Mouse (Mus musculus) hindbrain, embryonic 10.5 days (tissue): Measurements from ENCODE around the gene Iqcn. TPM values are rescaled to one million over a fixed set of nuclear protein-coding genes. Genes with fewer than 3 reads are reported as not detected.

Experiments used
- DNase-seq: peaks from one replicate; pipeline ENCODE4 v3.0.0-alpha.2; 2017; ENCODE audit warnings: low spot score
- H3K27ac ChIP-seq: fragments of 300-500 bp; sonication (generic); 2 replicates; pipeline ENCODE4 v1.5.1; 2016; ENCODE audit warnings: mild to moderate bottlenecking, moderate library complexity
- H3K27me3 ChIP-seq: fragments of 300-500 bp; sonication (generic); 2 replicates; pipeline ENCODE4 v1.6.1; 2016; ENCODE audit warnings: mild to moderate bottlenecking; ENCODE audit not compliant: poor library complexity, insufficient read depth, severe bottlenecking
- H3K36me3 ChIP-seq: fragments of 300-500 bp; sonication (generic); 2 replicates; pipeline ENCODE4 v1.6.1; 2016; ENCODE audit warnings: mild to moderate bottlenecking, moderate library complexity
- H3K4me1 ChIP-seq: fragments of 300-500 bp; sonication (generic); replicated peaks from 2 replicates; pipeline ENCODE4 v1.6.1; 2016; ENCODE audit warnings: mild to moderate bottlenecking
- H3K4me3 ChIP-seq: fragments of 300-500 bp; sonication (generic); 2 replicates; pipeline ENCODE4 v1.5.1; 2016; ENCODE audit warnings: mild to moderate bottlenecking, moderate library complexity
- H3K9me3 ChIP-seq: fragments of 300-500 bp; sonication (generic); 2 replicates; pipeline ENCODE4 v1.6.1; 2016; ENCODE audit warnings: mild to moderate bottlenecking, moderate library complexity
- WGBS: fragments of 180-500 bp; shearing (Covaris S2); methylation state at CpG from one replicate; pipeline ENCODE4 v1.1.7; 2016; 5-methylcytosine and 5-hydroxymethylcytosine counted together
- polyA plus RNA-seq: library from polyadenylated mRNA; unstranded; fragments of >200 nt; fragmentation: Nextera tagmentation; extraction: Ambion mirVana; gene quantifications from 2 replicates; pipeline ENCODE4 v1.2.1, GENCODE M21; 2016

The Iqcn gene
- polyA plus RNA-seq, 1 experiment from 2014 or later, result not detected

DNA sequence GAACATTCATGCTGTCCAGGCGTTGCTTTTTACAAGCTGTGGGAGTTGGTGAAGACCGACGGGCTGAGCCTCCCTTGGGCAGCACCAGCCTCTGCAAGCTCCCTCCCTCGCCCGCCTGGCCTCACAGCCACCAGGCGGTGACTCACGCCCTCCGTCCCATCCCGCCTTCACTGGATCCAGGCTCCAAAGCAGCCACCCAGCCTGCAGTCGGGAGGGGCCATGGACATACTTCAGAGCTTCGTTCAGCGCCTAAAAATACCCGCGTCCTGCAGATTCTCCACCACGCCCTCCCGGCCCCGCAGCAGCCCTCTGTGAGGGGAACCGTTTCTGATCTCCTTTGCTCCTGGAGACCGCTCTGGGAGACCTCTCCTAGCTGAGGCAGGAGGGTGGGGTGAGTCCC, 21.1 kb upstream of the Iqcn start:
- H3K27ac ChIP-seq, result peak overlapping the region; percentile 63
- H3K4me3 ChIP-seq, result peak overlapping the region; percentile 10; the same call in 1 of the 2 replicates
- peaks cover 3% of the 10 kb centered on the region; the same call in 1 of the 2 replicates for H3K27me3 ChIP-seq
- 10% methylated on average over 19 of the region's 19 CpGs for WGBS
- no peaks in the 10 kb centered on the region for H3K9me3 ChIP-seq
- peak; percentile 43 for DNase-seq
- H3K4me1 ChIP-seq, result peaks cover 21% of the 10 kb centered on the region
- H3K36me3 ChIP-seq, result peaks cover 29% of the 10 kb centered on the region

DNA sequence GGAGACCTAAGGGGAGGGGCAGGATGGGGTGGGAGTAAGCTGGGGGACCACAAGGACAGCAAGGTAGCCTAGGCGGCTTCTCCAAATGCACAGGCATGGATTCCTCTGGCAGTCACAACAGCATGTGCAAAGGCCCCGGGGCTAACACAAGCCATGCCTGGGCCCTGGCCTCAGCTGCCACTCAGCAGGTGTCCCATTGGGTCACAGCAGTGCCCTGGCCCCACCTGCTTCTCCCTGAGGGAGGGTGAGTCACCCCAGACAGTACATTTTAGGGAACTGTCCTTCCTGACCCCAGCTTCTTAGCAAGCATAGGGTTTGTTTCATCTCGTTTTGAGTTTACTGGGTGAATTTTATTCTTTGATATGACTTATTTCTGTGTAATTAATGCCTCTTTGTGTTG, 20.6 kb upstream of the Iqcn start:
- Histone ChIP-seq H3K36me3 (peaks cover 24% of the 10 kb centered on the region), H3K9me3 (no peaks in the 10 kb centered on the region), H3K27me3 (peaks cover 3% of the 10 kb centered on the region; the same call in 1 of the 2 replicates), H3K4me1 (peaks cover 22% of the 10 kb centered on the region), H3K4me3 (peak overlapping the region; percentile 10; the same call in 1 of the 2 replicates), H3K27ac (peak overlapping the region; percentile 63)
- DNase-seq, result no peak
- 73% methylated on average over 3 of the region's 3 CpGs for WGBS

DNA sequence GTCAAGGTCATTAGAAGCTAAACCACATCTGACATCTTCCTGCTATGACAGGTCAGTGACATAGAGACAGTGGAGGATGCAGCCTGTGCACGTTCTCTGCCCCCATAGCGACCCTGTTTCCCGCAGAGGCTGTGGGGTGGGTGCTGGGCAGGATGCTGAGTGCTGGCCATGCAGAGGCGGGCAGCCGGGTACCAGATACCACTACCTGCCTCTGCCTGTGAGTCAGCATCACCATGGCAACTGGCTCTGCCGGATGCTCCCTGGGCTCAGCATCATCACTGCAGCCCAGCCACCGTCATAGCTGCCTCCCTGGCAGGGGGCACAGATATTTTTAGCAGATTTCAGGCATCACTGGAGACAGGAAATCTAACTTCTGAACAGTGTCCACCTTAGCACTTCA, 19.0 kb upstream of the Iqcn start:
- Histone ChIP-seq H3K27ac (no peak overlapping the region), H3K9me3 (no peaks in the 10 kb centered on the region), H3K4me3 (no peak overlapping the region), H3K4me1 (peaks cover 29% of the 10 kb centered on the region), H3K27me3 (peaks cover 3% of the 10 kb centered on the region; the same call in 1 of the 2 replicates), H3K36me3 (peaks cover 8% of the 10 kb centered on the region)
- 49% methylated on average over 7 of the region's 7 CpGs for WGBS
- no peak for DNase-seq

DNA sequence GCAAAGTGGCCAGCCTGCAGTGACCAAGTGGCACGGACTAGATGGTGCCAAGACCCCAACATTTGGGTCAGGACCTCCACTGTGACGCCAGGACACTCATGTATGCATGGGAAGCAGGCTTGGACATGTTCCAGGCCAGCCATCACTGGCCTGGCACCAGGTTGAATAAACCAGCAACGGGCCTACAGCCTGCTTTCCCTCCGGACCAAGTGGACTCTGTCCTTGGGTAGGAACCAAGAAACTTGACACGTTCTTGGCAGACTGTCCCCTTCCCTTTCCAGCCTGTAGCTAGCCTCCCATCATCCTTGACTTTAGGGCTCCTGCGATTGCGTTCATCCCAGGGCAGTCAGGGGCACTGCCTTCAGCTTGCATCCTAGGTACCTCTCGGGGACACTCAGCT, 15.7 kb upstream of the Iqcn start:
- 0 out of 2 replicates have a peak, but pooled peaks cover 3% of the 10 kb centered on the region for H3K27me3 ChIP-seq
- WGBS, result 92% methylated on average over 8 of the region's 8 CpGs
- H3K27ac ChIP-seq, result peak overlapping the region; percentile 45; the same call in 1 of the 2 replicates

DNA sequence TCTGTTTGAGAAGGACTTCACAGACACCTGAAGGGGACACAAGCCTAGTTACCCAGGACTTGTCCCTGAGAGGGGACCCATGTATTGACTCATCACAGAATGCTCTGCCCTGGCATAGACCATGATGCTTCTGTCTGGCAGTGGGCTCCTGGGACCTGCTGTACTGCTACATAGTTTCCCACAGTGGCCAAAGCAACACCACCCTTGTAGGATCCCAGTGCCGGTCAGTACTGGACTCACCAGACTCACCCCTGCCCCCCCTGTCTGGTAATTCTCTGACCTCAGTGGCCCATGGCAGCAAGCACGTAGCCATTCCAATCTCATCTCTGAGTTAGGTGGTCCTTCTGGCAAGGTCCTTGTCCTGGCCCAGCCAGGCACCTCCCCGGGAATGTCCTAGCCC, 15.1 kb upstream of the Iqcn start:
- Histone ChIP-seq H3K9me3 (no peaks in the 10 kb centered on the region), H3K36me3 (no peaks in the 10 kb centered on the region), H3K4me1 (peaks cover 50% of the 10 kb centered on the region), H3K27me3 (0 out of 2 replicates have a peak, but pooled peaks cover 3% of the 10 kb centered on the region), H3K27ac (peak overlapping the region; percentile 45; the same call in 1 of the 2 replicates), H3K4me3 (no peak overlapping the region)
- WGBS, result 91% methylated on average over 3 of the region's 3 CpGs
- DNase-seq, result no peak

More for the DNA sequence above, 15.7 kb upstream of the Iqcn start:
- H3K4me3 ChIP-seq, result no peak overlapping the region
- no peak for DNase-seq
- H3K9me3 ChIP-seq, result no peaks in the 10 kb centered on the region
- H3K36me3 ChIP-seq, result no peaks in the 10 kb centered on the region
- H3K4me1 ChIP-seq, result peaks cover 50% of the 10 kb centered on the region

- 87% methylated on average over 5 of the region's 5 CpGs for WGBS
- Histone ChIP-seq H3K27ac (peak overlapping the region; percentile 62), H3K4me3 (no peak overlapping the region), H3K36me3 (no peaks in the 10 kb centered on the region), H3K4me1 (peaks cover 49% of the 10 kb centered on the region), H3K9me3 (no peaks in the 10 kb centered on the region), H3K27me3 (peaks cover 15% of the 10 kb centered on the region)
- DNase-seq, result no peak
Measured at GRCm38 (mm10) chr8:70689892-70690390, 13.3 kb upstream of the Iqcn start.

DNA sequence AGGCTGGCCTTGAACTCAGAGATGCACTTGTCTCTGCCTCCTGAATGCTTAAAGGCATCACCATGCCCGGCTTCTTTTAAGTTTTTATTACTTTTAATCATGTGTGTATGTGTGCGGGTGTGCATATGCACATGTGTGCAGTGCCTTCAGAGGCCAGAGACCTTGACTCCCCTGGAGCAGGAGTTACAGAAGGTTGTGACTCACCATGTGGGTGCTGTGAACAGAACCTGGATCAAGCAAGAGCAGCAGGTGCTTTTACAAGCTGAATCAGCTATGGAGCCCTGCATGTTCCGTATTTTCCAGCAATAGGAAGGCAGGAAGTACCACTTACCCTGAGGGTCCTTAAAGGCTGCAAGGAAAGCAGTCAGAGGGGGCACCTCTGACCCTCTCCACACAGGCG, 12.0 kb upstream of the Iqcn start:
- Histone ChIP-seq H3K27ac (peak overlapping the region; percentile 98), H3K4me3 (peak overlapping the region; percentile 45), H3K36me3 (no peaks in the 10 kb centered on the region), H3K9me3 (no peaks in the 10 kb centered on the region), H3K27me3 (peaks cover 28% of the 10 kb centered on the region), H3K4me1 (peaks cover 62% of the 10 kb centered on the region)
- DNase-seq, result no peak
- WGBS, result 56% methylated on average over 4 of the region's 4 CpGs

DNA sequence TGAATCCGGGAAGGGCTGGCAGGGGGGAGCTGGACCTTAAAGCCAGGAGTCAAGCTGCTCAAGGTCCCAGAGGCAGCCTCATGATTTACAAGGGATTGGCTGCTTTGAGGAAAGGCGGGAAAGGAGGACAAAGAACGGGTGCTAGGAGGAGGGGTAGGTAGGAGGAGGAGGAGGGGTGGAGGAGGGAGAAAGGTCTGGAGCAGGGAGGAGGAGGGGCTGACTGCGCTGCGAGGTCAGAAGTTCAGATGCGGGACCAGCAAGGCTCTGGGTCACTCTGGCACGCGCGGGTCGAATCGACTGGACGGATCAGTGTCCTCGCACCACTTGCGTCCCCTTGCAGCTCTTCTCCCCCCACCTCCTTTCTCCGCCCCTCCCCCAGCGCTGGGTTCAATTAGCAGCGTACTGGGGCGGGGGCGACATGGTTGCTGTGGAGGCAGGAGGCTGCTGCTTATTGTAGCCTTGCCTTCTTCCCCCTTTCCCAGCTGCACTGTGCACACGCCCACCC, 11.5 kb upstream of the Iqcn start:
- Histone ChIP-seq H3K36me3 (no peaks in the 10 kb centered on the region), H3K4me1 (peaks cover 68% of the 10 kb centered on the region), H3K27ac (peak overlapping the region; percentile 98), H3K9me3 (no peaks in the 10 kb centered on the region), H3K4me3 (peak overlapping the region; percentile 45), H3K27me3 (peaks cover 33% of the 10 kb centered on the region)
- peak; percentile 92 for DNase-seq
- 1% methylated on average over 20 of the region's 20 CpGs for WGBS

DNA sequence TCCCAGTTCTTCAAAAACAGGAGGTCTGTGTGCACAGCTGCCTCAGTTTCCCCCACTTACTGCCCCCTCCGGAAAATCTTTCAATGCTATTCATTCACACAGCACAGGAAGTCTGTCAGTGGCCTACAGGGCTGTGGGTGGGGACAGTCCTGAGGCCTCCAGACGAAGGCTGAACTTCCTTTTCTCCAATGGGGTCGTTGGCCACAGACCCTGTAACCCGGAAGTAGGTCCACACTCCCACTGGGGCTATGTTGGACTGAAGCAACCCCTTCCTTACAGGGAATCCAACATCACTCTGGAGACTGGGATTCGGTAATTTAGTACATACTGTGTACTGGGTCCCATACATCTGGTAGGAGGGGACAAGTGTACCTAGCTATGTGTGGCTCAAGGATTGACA, 9.6 kb upstream of the Iqcn start:
- no peak for DNase-seq
- 78% methylated on average over 5 of the region's 5 CpGs for WGBS
- H3K27me3 ChIP-seq, result peaks cover 34% of the 10 kb centered on the region
- peak overlapping the region; percentile 56; the same call in 1 of the 2 replicates for H3K27ac ChIP-seq
- H3K36me3 ChIP-seq, result no peaks in the 10 kb centered on the region
- H3K4me3 ChIP-seq, result no peak overlapping the region
- no peaks in the 10 kb centered on the region for H3K9me3 ChIP-seq
- peaks cover 78% of the 10 kb centered on the region for H3K4me1 ChIP-seq

DNA sequence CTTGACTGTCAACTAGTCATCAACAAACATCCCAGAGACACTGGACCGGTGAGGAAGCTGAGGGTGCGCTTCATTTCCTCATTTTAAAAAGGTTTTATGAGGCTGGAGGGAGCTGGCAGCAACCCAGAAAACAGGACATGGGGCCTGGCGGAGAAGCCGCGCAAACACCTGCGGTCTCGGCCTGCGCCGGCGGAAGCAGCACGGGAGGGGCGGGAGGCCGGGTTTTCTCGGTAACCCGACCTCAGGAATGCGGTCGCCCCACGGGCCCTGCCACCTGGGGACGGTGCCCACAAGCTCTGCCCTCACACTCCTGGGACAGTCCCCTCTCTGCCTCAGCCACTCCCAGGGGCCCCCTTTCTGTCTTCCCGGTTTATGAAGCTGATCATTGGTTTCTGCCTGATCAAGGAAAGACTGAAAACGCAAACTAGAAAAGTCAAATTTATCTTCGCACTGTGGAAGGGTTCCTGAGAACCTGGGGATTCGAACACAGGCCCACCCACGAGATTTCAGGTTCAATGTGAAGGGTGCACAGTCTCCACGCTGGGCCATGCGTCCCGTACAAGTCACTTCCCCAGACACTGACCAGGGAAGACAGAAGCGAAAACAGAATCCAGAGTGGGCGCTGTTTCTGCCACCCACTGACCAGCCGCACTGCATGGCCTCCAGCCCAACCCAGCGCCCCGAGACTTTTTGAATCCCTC, 7.8 kb upstream of the Iqcn start:
- 28% methylated on average over 32 of the region's 32 CpGs for WGBS
- Histone ChIP-seq H3K4me1 (peaks cover 70% of the 10 kb centered on the region), H3K4me3 (peak overlapping the region; percentile 5), H3K9me3 (no peaks in the 10 kb centered on the region), H3K27me3 (peaks cover 34% of the 10 kb centered on the region), H3K27ac (peak overlapping the region; percentile 98; the same call in 1 of the 2 replicates), H3K36me3 (no peaks in the 10 kb centered on the region)
- peak; percentile 30 for DNase-seq

DNA sequence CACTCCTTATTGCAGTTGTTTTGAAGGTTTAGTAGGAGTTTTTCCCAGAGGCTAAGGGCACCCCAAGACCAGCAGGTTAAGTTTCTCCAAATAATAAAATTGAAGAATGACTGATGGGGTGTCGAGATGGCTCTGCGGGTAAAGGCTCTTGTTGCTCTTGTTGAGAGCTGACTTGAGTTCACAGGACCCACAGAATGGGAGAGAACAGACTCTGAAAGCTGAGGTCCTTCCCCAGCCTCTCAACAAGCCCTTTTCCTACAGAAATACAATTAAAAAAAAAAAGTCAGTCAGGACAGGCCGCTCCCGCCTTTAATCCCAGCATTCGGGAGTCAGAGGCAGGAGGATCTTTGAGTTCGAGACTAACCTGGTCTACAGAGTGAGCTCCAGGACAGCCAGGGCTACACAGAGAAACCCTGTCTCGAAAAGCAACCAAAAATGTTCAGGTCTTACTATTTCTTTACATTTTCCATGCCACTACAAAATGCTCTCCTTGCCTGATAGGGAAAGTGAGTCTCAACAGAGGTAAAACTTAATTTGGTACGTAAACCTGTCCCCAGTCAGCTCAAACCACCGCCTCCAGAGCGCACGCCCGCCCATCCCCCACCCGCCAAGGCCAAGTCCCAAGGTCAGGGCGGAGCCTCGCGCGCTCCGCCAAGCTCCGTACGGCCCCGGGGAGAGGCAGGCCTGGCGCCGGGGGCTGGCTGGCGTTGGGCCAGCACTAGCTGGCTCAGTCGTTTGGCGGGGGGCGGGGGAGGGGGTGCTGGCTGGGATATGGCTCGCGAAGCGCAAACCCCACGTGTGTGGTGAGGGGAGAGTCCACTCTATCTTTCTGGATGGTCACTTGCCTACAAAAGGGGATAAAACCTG, 7.0 kb upstream of the Iqcn start:
- Histone ChIP-seq H3K4me3 (peak overlapping the region; percentile 42), H3K4me1 (peaks cover 70% of the 10 kb centered on the region), H3K27me3 (peaks cover 34% of the 10 kb centered on the region), H3K9me3 (no peaks in the 10 kb centered on the region), H3K36me3 (peaks cover 1% of the 10 kb centered on the region; the same call in 1 of the 2 replicates), H3K27ac (peak overlapping the region; percentile 98)
- WGBS, result 7% methylated on average over 31 of the region's 31 CpGs
- peak; percentile 80 for DNase-seq

- H3K27me3 ChIP-seq, result peaks cover 34% of the 10 kb centered on the region
- peaks cover 70% of the 10 kb centered on the region for H3K4me1 ChIP-seq
- 45% methylated on average over 4 of the region's 4 CpGs for WGBS
- peak overlapping the region; percentile 42 for H3K4me3 ChIP-seq
- DNase-seq, result no peak
- H3K9me3 ChIP-seq, result no peaks in the 10 kb centered on the region
- H3K36me3 ChIP-seq, result peaks cover 7% of the 10 kb centered on the region; the same call in 1 of the 2 replicates
- H3K27ac ChIP-seq, result peak overlapping the region; percentile 98
Measured at GRCm38 (mm10) chr8:70696946-70697345, 6.3 kb upstream of the Iqcn start.
